Mouse (Mus musculus): Measurements from ENCODE around the gene Grm4.

GRCm38 (mm10) chr17:27451787-27452186 lies 69.4 kb downstream of the Grm4 start:
- no peak; the same call in 1 of the 2 replicates for TF ChIP-seq CTCF (IDR thresholded peaks at IDR 0.05; ENCODE audit: extremely low read depth, insufficient read depth, low read length)
- TF ChIP-seq POLR2A (IDR thresholded peaks at IDR 0.05; ENCODE audit: extremely low read depth, insufficient read depth, low read length) = no peak
